Mouse (Mus musculus): ENCODE data around the gene Zbtb7b. TPM values are rescaled to one million over a fixed set of nuclear protein-coding genes. Genes with fewer than 3 reads are reported as not detected.
A peak's percentile ranks its signal among the peaks of the same experiment; 100 is the strongest.

Zbtb7b gene
- polyA plus RNA-seq, 1 experiment = 40.2 TPM

DNA sequence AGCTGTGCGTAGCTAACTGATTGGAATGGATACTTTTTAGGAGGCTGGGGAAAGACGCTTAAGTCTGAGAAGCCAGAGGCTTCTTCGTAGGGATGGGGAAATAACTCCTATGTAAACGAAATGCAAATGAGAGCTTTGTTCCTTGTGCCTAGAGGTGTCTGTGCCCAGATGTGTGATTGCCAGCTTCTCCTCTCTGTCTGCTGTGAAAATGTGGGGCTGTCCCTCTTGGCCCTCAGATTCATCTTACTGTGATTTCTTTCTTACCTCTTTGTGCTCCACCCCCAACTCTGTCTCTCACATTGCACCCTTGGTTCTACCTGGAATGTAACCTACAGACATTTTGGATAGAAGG lies 2.1 kb upstream of the Zbtb7b start:
- TF ChIP-seq CTCF (IDR thresholded peaks at IDR 0.05; ENCODE audit: control insufficient read depth, insufficient read depth, low read length) = no peak
- no peak for TF ChIP-seq POLR2A (IDR thresholded peaks at IDR 0.05; ENCODE audit: borderline replicate concordance, control insufficient read depth, low read depth, low read length)
- whole genome bisulfite sequencing = under 1% methylated on average over 4 of the region's 4 CpGs
- Histone ChIP-seq H3K4me3 (replicated peaks; ENCODE audit: control insufficient read depth, low read depth, low read length) (no peak overlapping the region), H3K27ac (ENCODE audit: control insufficient read depth, insufficient read depth, low read depth, low read length, poor library complexity) (no peak overlapping the region), H3K4me1 (ENCODE audit: control insufficient read depth, insufficient read depth, low read length) (no peaks in the 10 kb centered on the region)

DNA sequence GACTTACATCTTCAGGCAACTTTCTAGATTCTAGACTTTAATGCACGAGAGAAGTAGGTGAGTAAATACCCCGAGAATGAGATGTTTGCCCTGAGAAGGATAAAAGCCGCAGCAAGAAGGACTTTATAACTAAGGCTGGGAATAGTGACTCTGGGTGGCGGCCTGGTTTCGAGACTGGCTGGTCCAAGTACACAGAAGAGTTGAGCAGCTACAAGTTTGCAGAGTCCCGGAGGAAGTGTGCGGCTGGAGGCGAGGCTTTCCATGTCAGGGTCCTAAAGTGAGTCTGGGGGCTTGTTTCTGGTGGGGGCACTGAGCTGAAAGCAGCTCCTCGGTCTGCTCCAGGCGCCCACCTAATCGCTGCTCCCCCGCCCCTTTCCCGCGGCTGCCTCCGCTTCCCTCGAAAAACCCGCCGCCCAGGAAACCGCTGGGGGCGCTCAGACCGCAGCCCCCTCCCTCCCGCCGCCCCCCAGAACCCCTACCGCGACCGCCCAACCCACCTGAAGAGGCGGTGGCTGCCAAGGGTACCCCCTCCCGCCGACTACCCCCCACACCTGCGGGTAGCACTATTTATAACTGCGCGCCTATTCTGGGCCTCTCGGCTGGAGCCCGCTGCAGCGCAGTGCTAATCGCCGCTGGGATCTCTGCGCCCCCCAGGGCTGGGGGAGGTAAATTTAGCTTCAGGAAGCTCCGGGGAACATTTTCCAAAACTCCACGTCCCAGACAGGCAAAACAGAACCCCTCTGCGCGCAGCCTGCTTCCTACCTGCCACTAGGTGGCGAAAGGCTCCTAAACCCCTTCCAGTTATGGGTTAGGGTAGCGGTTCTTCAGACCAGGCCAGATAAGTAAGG lies 1.5 kb upstream of the Zbtb7b start:
- H3K4me3 ChIP-seq (replicated peaks; ENCODE audit: control insufficient read depth, low read depth, low read length) = peak overlapping the region; percentile 54
- no peak overlapping the region for H3K27ac ChIP-seq (ENCODE audit: control insufficient read depth, insufficient read depth, low read depth, low read length, poor library complexity)
- no peaks in the 10 kb centered on the region; the same call in 1 of the 2 replicates for H3K4me1 ChIP-seq (ENCODE audit: control insufficient read depth, insufficient read depth, low read length)

DNA sequence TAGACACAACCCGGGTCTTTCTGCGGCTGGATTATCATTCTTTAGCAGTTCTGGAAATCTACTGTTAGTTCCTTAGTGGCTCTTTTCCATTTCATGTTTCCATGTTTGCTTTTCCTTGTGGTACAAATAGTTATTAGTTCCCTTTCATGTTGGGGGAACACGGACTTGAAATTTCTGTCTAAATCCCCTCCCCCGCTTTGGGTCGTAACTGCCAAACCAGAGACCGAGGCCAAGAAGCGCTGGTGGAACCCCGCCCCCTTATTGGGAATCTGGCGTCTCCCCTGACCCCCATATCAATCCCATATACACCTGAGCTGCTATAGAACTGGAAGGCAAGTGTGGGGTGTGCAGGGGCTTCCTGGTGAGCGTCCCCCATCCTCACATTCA lies 836 bp upstream of the Zbtb7b start:
- TF ChIP-seq CTCF (IDR thresholded peaks at IDR 0.05; ENCODE audit: control insufficient read depth, insufficient read depth, low read length) = no peak
- no peak for TF ChIP-seq POLR2A (IDR thresholded peaks at IDR 0.05; ENCODE audit: borderline replicate concordance, control insufficient read depth, low read depth, low read length)
- Histone ChIP-seq H3K4me3 (replicated peaks; ENCODE audit: control insufficient read depth, low read depth, low read length) (peak overlapping the region; percentile 42), H3K27ac (ENCODE audit: control insufficient read depth, insufficient read depth, low read depth, low read length, poor library complexity) (no peak overlapping the region), H3K4me1 (ENCODE audit: control insufficient read depth, insufficient read depth, low read length) (no peaks in the 10 kb centered on the region; the same call in 1 of the 2 replicates)
- WGBS = 4% methylated on average over 10 of the region's 10 CpGs

More for the DNA sequence above, 1.5 kb upstream of the Zbtb7b start:
- TF ChIP-seq CTCF (IDR thresholded peaks at IDR 0.05; ENCODE audit: control insufficient read depth, insufficient read depth, low read length) (peak; percentile 87), POLR2A (IDR thresholded peaks at IDR 0.05; ENCODE audit: borderline replicate concordance, control insufficient read depth, low read depth, low read length) (no peak)
- WGBS = under 1% methylated on average over 43 of the region's 44 CpGs

DNA sequence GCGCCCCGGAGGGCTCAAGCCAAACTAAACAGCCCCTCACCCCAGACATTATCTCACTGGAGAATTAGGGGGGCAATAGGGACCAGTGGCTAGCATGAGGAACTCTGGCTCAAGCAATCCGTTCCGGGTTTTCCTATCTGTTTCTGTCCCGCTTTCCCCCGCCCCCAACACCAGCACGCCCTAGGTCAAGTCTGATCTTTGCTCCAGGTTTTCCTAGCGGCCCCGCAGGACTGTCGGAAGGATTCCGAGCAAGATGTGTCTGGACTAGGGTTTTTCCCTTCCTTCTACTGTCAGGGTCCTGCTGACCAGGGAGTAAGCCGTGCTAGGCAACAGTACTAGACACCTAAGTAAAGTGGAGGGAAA lies 299 bp upstream of the Zbtb7b start:
- H3K4me3 ChIP-seq (replicated peaks; ENCODE audit: control insufficient read depth, low read depth, low read length) = peak overlapping the region; percentile 42
- peak overlapping the region; percentile 87 for H3K27ac ChIP-seq (ENCODE audit: control insufficient read depth, insufficient read depth, low read depth, low read length, poor library complexity)
- 2% methylated on average over 12 of the region's 12 CpGs for WGBS
- TF ChIP-seq CTCF (IDR thresholded peaks at IDR 0.05; ENCODE audit: control insufficient read depth, insufficient read depth, low read length) (no peak), POLR2A (IDR thresholded peaks at IDR 0.05; ENCODE audit: borderline replicate concordance, control insufficient read depth, low read depth, low read length) (no peak)
- no peaks in the 10 kb centered on the region; the same call in 1 of the 2 replicates for H3K4me1 ChIP-seq (ENCODE audit: control insufficient read depth, insufficient read depth, low read length)

DNA sequence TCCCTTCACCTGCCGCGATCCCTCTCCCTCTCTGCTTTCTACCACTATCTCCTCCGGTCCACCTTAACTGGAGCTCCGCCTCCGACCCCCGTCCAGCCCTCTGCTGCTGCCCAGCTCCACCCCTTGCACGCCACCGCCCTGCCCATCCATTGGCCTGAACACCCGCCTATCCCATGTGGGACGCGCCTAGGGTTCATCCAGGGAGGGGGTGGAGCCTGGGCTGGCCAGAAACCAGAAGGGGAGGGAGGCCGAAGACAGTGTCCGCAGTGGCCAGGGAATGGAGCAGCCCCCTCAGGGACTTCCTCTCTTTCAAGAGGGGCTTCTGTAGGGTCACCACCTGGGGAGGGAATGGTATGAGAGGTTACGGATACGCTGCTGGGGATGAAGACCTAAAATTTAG lies 971 bp downstream of the Zbtb7b start:
- H3K27ac ChIP-seq (ENCODE audit: control insufficient read depth, insufficient read depth, low read depth, low read length, poor library complexity) = peak overlapping the region; percentile 87
- H3K4me1 ChIP-seq (ENCODE audit: control insufficient read depth, insufficient read depth, low read length) = no peaks in the 10 kb centered on the region; the same call in 1 of the 2 replicates
- under 1% methylated on average over 15 of the region's 15 CpGs for WGBS
- TF ChIP-seq POLR2A (IDR thresholded peaks at IDR 0.05; ENCODE audit: borderline replicate concordance, control insufficient read depth, low read depth, low read length) (peak; percentile 67), CTCF (IDR thresholded peaks at IDR 0.05; ENCODE audit: control insufficient read depth, insufficient read depth, low read length) (no peak)
- H3K4me3 ChIP-seq (replicated peaks; ENCODE audit: control insufficient read depth, low read depth, low read length) = peak overlapping the region; percentile 75

DNA sequence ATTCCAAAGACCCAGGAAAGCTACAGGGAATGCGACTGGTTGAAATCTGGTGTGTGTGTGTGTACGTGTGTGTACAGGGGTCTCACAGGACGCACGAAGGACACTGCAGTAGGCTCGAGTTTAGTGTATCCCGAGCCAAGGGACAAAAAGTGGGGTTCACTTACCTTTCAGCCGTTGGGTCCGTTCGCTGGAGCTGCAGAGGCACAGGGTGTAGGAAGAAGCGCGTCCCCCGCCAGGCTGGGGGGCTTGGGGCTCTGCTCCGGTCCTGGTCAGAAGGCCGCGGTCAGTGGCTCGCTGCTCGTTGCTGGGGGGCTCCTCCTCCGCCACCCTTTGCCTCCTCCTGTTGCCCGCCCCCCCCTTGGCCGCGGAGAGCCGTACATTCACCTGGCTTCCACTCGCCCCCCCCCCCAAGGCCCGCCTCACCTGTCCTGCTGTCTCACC lies 1.7 kb downstream of the Zbtb7b start:
- Histone ChIP-seq H3K27ac (ENCODE audit: control insufficient read depth, insufficient read depth, low read depth, low read length, poor library complexity) (peak overlapping the region; percentile 71), H3K4me1 (ENCODE audit: control insufficient read depth, insufficient read depth, low read length) (no peaks in the 10 kb centered on the region; the same call in 1 of the 2 replicates), H3K4me3 (replicated peaks; ENCODE audit: control insufficient read depth, low read depth, low read length) (peak overlapping the region; percentile 70)
- no peak for TF ChIP-seq POLR2A (IDR thresholded peaks at IDR 0.05; ENCODE audit: borderline replicate concordance, control insufficient read depth, low read depth, low read length)
- TF ChIP-seq CTCF (IDR thresholded peaks at IDR 0.05; ENCODE audit: control insufficient read depth, insufficient read depth, low read length) = no peak
- WGBS = 1% methylated on average over 19 of the region's 24 CpGs

DNA sequence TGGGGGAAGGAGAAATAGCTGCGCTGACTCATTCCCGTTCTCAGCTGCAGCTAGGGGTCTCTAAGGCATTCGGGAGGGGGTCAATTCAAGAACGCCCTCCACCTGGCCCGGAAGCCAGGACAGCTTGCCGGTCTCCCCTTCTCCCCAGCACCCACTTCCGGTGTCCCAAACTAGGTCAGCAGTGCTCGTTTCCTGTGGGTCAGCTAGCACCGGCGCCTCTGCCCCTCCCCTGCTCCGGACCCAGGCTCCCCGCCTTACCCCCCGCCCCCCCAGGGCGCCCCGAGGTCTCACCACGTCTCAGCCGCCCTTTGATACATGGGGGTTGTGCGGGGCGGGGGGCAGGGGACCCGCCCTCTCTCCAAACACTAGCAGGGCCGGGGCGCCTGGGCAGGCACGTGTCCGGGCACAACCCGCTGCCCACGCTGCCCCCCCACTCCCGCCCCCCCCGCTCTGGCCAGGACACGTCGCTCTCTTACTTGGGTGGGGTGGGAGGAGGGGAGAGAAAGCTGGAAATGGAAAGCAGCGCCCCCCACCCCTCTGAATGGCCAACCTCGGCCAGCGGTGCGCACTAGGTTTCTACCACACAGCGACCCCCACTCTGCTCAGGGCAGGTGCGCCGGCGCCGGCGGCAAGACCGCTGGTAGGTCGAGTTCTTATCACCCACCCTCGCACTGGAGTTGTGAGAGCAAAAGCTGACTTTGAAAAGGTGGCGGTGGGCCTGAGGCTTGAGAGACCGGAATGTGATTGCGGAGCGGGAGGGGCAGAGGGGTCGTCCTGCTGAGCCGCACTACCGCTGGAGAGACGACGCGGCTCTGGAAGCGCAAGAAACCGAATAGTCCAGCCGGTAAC lies 2.7 kb downstream of the Zbtb7b start:
- H3K4me1 ChIP-seq (ENCODE audit: control insufficient read depth, insufficient read depth, low read length) = no peaks in the 10 kb centered on the region; the same call in 1 of the 2 replicates
- whole genome bisulfite sequencing = under 1% methylated on average over 55 of the region's 56 CpGs
- peak overlapping the region; percentile 83 for H3K27ac ChIP-seq (ENCODE audit: control insufficient read depth, insufficient read depth, low read depth, low read length, poor library complexity)
- TF ChIP-seq POLR2A (IDR thresholded peaks at IDR 0.05; ENCODE audit: borderline replicate concordance, control insufficient read depth, low read depth, low read length) (peak; percentile 11; the same call in 1 of the 2 replicates), CTCF (IDR thresholded peaks at IDR 0.05; ENCODE audit: control insufficient read depth, insufficient read depth, low read length) (no peak)
- H3K4me3 ChIP-seq (replicated peaks; ENCODE audit: control insufficient read depth, low read depth, low read length) = peak overlapping the region; percentile 70

All from bone marrow, adult 2 months (tissue).